Mouse (Mus musculus) urinary bladder, postnatal 36 days (tissue): ENCODE measurements around the gene Camta1.

Experiments used
- DNase-seq, 2 experiments: peaks; one replicate each; pipeline ENCODE4 v3.0.0; 2022; ENCODE audit warnings: low spot score in 2 of 2, mixed read lengths in 1 of 2

Gene Camta1

DNA sequence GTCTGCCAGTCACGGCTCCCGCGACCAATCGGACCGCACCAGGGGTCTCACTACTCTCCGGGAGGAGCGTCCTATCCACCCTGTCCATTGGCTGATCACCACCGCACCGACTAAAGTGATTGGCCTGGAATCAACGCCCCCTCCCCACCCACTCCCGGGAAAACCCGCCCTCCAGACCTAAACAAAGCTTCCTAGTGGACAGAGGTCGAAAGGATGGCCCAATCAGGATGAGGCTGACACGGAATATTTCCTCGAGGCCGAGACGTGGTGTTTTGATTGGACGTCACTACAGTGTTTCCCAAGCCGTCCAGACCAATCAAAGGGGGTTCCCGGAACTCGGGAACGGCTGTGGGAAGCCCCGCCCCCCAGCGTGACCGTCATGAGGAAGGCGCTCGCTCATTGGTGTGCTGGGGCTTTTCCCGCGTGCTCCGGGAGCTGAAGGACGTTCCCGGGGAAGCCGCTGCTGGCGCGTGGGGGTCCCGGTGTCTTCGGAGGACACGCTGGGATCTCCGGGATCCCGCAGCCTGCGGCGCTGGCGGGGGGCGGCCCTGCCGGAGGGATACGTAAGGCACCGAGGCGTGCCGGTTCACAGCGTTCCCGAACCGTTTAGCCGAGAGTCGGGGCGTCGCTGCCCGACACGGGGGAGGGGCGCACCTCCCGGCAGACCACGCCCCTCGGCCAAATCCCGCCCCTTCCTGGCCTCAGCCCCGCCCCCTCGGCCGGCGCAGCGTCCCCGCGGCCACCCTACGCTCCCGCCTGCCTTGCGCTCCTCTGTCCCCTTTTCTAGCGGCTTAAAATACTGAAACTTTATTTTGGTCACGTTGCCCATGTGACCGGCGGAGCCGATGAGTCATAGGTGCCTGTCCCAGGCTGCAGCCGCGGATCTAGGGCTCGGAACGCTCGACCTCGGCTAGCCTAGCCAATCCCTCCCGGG, at the start of gene Camta1:
Gene Camta1, minus strand, starts transcription at position 71 of the 934 bp plus-strand sequence.
- DNase-seq, result peak; percentile 99 to 100

DNA sequence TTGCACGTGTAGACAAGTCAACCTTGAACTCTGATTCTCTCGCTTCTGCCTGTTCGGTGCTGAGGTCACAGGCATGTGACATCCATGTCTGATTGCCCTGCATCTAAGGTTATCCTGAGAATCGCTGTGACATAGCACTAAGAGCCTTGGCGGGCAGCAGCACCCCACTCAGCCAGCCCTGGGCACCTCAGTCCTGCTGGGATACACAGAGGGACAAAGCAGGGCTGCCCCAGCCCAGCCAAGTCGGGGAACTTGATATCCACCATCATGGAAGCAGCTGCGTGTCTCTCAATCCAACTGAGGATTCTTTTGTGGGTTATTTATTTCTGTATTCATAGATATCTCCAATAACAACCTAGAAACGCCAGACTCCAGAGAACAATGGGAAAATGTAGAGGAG, 47.1 kb upstream of the Camta1 start:
- DNase-seq, result no peak

DNA sequence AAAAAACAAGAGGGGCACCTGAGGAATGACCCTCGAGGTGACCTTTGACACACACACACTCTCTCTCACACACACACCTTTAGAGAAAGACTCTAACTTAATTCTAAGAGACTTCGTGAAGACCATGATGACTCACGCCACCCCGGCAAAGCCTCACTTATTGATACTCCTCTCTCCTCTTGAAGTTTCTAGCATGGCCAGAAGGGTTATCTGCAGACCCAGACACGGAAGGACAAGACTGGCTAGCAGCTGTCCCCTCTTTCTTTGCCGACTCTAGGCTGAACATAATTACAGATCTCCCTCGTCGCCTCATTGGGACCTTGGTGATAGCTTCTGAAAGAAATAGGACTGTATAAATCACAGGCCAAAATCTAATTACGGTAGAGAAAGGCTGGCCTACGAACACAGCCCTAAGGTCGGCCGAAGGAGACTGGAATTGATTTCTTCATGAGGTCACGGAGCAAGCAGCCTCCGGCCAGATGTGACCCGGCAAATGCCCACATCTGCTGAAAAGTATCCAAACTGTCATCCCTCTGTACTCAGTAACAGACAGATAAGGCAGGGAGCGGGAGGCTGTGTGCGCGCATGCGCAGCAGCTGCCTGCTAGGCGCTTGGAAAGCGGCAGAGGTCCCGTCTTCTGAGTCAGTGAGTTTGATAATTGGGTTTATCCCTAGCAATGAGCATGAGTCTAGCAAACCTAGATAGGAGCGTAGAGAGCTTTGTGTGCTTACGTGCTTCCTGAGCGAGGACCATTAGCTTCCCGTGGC, 46.1 kb upstream of the Camta1 start:
- DNase-seq, result no peak

DNA sequence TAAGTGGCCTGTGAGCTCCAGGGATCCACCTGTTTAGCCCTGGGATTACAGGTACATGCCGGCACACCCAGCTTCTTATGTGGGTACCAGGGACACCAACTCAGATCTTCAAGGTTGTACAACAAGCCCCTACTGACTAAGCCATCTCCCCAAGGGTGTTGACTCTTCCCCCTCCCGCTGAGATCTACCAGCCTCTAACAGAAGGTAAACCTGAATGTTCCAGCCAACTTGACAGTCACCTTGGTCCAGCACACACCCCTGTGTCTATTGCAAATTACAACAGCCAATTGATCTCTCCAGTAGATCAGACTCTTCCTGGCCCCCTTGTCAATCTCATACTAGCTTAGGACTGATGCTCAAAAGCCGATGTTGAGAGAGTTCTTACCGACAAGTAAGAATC, 43.9 kb upstream of the Camta1 start:
- no peak for DNase-seq

DNA sequence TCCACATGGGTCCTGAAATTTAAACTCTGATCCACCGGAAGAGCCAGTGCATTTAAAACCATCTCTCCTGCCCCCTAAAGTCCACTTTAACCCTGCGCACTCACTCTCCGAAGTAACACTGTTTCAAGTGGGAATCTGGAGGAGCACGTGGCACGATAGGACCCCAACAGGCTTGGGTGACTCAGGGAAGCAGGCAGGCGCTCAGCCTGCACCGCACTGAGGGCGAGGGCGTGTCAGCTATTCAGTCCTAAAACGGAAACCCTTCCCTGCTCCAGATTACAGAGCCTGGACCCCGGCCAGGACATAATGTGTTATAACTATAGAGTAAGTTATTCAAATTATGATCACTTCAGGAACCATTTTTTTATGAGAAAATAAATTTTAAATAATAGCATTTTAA, 42.4 kb upstream of the Camta1 start:
- peak in 1 of 2 experiments; percentile 11 for DNase-seq

DNA sequence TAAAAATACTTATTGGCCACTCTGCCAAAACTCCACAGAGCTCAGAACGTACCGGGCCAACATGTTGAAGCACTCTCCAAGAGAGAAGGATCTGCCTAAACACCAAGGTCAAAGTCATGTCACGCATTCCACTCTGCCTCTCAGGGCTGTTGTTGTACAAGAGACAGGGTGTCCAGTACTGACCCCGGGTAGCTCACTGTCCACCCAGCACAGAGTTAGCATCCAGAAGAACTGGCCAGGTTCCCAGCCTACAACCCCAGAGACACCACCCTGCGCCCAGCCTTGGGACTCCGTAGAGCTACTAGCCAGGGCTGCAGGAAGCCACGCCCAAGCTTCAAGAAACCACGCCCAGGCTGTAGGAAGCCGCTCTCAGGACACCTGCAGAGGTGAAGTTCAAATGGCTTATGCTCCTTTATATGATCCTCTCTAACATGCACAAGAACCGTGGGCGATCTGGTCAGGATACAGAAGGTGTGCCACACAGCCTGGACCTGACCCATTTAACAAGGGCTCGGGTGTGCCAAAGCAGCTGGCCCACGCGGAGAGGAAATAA, 41.1 kb upstream of the Camta1 start:
- DNase-seq, result peak; percentile 2 to 67

DNA sequence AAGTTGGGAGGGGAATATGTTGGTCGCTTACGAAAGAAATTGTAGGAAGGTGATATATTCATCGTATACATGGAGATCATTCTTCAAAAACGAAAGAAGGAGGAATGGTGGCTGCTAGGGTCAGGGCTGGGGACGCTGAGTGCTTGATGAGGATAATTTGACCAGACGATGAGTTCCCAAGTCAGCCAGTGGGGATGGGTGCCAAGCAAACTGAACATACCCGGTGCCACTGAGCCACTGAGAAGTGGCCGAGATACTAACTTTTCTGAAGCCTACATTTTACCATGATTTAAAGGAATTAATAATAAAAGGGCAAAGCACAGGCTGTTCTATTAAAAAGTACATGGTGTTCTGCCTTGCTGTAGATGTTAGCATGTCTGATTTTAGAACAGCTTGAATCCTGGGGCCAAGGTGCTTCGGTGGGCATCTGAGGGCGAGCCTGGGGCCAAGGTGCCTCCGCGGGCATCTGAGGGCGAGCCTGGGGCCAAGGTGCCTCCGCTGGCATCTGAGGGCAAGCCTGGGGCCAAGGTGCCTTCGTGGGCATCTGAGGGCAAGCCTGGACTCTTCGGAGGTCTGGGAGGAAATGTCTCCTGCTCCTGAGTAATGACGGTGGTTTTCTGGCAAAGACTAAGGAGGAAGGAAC, 40.5 kb upstream of the Camta1 start:
- no peak for DNase-seq

DNA sequence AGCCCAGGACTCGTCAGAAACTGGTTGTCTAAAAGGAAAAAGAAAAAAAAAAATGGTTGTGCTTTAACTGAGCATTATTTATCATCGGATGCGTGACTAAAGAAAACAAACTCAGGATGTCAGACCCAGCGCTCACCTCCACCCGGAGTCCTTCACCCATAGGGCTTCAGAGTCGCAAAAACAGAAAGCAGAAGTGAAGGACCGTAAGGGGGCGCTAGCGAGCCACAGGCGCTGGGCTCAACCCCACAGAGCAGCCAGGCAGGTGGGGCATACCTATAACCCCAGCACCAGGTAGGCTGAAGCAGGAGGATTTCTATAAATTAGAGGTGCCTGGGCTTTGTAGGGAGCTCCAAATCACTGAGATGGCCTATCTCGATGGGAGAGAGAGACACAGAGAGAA, 39.7 kb upstream of the Camta1 start:
- no peak for DNase-seq

DNA sequence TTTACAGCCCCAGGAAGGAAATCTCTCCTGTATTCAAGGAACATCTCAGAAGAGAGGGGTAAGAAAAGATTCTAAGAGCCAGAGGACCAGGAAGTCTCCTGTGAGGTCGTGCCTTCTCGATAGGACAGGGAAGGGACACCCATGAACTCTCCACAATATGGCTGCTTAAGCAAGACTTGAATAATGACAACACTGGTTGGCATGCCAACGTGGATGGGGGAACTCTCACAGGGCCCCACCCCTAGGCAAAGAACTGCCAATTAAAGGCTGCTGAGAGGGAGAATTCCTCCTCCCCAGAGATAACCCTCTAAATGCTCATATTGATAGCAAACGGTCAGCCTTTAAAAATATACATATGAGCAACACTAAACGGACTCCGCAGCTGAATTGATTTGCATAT, 39.1 kb upstream of the Camta1 start:
- DNase-seq, result no peak

DNA sequence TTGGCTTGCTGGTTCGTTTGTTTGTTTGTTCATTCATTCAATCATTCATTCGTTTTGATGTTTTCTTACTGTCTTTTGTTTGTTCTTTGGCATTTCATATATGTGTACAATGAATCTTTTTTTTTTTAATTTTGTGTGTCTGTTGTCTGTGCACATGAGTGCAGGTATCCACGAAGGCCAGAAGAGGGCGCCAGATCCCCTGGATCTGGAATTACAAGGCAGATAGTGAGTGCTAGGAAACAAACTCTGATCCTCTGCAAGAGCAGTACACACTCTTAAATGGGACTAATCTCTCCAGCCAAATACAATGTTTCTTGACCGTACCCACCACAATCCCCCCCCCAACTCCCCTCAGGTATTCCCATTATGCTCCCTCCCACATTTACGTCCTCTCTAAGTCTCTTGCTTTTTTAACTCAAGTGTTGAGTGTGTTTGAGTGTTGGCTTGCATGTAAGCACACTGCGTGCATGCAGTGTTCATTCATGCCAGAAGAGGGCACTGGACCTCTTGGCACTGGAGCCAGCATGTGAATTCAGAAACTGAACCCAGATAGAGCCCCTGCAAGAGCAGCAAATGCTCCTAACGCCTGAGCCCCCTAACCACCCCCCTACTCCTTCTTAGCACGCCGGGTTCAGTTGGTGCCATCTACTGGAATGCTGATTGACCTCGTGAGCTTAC, 38.2 kb upstream of the Camta1 start:
- DNase-seq, result no peak

DNA sequence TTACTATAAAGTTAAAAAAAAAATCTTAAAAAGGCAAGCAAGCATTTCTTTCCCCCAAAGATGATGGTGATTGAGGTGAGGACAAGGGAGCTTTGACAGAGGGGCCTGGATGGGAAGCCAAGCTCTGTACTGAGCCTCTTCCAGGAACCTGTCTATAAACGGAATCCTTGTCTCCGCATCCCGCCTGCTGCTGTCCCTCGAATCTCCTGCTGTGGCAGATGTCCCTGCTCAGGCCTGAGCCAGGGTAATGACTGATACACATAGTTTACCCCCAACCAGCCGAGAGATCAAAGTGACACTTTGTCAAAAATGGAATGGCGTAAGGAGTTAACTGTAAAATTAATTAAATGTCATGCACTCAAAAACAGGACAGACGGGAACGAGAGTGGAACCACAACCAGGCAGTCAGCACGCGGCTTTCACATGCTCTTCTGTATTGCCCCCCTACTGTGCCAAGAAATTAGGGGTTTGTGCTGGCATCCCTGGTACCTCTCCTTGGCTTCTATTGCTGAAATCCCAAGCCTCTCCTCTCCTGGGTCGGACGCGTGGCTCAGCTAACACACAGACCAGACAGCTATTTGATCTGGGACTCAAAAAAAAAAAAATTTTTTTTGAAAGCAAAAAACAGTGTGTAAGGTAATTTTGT, 37.0 kb upstream of the Camta1 start:
- no peak for DNase-seq

DNA sequence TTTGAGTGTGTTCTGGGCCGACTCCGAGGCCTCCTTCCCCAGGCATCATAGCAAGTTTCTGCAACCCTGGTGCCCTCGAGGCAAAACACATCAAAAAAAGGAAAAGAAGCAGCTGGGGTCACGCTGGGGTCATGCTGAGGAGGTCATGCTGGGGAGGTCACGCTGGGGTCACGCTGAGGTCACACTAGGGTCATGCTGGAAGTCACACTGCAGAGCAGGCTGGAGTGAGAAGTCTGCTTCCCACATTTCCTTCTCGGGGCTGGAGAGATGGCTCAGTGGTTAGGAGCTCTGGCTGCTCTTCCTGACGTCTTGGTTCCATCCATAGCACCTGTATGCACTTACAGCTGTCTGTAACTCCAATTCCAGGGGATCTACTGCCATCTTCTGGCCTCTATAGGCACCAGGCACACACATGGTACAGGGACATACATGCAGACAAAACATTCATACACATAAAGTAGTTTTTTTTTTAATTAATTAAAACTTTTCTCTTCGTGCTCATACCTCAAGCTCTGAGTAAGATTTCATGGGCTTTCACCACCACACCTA, 35.5 kb upstream of the Camta1 start:
- DNase-seq, result no peak

DNA sequence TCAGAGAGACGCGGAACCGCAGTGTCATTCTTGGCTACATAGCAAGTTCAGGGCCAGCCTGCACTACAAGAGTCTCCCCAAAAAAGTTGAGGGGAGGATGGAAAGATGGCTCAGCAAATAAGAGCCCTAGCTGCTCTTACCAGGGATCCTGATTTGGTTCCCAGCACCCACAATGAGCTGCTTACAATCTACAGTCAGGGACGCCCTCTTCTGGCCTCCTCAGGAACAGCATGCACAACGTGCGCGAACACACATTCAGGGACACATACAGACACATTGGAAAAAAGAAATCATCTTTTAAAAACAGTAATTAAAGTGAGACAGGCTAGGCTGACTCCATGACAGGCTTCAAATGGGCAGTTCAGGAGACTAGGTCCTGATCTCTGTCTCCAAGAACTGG, 33.9 kb upstream of the Camta1 start:
- no peak for DNase-seq

DNA sequence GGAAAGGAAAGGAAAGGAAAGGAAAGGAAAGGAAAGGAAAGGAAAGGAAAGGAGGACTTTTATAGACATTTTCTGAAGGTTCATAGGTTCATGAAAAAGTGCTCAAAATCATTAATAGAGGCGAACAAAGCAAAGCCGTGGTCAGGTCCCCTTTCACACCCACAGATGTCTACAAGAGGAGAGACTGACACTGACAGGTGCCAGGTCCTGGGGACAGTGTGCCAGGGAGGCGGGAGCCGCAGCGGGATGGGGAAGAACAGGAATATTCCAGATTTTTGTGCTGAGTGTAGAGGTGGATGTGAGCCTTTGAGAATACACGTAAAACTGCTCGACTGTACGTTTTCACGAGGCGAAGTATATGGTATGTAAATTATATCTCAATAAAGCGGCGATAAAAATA, 33.2 kb upstream of the Camta1 start:
- no peak for DNase-seq

DNA sequence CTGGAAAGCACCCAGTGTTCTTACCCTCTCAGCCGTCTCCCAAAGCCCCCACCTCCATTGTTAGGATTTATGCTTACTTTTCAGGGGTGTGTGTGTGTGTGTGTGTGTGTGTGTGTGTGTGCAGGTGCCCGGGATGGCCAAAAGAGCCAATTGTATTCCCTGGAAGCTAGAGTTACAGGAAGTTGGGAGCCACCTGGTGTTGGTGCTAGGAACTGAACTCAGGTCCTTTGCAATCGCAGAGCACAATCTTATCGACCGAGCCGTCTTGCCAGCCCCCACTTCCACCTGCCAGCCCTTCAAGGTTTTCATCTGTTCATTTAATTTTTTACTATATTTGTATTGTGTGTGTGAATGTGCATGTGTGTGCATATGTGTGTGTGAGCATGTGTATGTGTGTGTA, 31.6 kb upstream of the Camta1 start:
- no peak for DNase-seq

DNA sequence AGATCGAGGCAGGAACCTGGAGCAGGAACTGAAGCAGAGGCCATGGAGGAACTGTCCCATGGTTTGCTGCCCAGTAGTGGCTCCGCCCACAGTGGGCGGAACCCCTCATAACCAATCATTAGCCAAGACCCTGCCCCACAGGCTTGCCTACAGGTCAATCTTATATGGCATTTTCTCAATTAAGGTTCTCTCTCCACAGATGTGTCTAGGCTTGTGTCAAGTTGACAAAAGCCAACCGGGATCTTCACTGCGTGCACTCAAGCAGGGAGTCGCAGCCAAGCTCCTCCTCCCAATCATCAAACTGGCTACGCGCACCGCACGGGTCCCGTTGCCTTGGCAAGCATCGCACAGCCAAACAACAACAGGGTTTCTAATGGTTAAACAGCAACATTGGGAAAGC, 19.9 kb upstream of the Camta1 start:
- no peak for DNase-seq

DNA sequence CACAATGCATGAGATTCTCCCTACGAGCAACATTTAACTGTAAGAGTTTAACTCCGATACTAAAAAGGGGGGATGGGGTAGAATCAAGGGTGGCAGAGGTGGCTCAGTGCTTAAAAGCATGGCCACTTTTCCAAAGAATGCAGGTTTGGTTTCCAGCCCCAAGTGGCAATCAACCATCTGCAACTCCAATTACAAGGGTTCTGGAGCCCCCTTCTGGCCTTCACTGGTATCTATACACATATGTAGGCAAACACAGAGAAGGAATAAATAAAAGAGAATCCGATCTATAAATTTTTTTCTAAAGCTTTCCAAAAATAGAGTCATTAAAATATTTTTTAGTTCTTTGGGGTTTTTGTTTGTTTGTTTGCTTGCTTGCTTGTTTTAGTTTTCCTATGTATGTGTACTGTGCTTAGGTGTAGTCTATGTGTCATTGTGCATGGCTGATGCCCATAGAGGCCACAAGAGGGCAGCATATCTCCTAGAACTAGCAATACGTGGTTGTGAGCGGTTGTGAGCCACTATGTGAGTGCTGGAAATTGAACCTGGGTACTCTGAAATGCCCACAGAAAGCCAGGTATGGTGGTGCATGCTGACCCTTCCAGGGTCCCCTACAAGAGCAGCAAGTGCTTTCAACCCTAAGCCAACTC, 18.5 kb upstream of the Camta1 start:
- DNase-seq, result no peak

DNA sequence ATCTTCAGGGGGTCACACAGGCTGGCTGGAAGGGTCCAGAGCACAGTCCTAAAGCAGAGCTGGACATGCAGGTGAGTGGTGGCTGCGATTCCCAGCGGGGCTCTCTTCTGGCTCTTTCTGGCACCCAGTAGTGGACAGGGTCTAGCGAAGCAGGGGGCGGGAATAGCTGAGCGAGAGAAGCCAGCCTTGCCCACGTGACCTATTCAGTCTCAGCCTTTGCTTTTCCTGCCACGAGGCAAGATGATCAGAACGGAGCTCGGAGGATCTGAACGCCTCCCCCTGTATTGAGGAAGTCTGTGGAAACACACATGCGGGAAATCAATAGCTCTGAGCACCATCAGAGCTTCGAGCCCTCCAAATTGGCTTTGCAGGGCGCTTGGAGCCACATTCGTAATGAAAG, 14.7 kb upstream of the Camta1 start:
- no peak for DNase-seq

DNA sequence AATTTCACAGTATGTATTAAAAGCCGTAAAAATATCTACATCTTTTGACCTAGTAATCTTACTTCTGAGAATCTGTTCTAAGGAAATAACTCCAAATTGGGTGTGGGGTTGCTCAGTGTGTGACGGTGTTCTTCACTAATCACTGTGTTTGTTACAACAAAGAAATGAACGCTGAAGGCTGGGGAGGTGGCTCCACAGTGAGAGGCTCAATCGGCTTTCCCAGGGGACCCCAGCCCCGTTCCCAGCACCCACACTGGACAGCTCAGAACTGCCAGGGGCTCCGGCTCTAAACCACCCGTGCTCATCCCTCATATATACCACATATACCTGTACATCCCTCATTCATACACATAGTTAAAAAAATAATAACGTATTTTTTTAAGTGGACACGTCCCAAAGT, 1.8 kb upstream of the Camta1 start:
- DNase-seq, result no peak

DNA sequence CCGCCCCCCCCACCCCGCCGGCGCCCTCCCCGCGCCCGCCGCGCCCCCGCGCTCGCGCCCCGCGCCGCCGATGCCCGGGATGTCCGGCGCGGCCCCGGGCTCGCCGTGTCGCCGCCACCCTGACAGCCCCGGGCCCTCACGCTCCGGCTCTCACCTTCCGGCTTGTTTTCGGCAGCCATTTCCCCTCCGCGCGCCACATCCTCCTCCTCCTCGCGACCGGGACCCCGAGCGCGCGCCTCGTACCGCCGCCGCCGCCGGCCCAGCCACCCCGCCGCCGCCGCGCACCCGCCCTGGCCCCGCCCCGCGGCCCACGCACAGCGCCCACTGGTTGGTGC, 238 bp downstream of the Camta1 start:
- DNase-seq, result no peak
